Mouse (Mus musculus): ENCODE data around the gene Jazf1. TPM values are rescaled to one million over a fixed set of nuclear protein-coding genes. Genes with fewer than 3 reads are reported as not detected.

The Jazf1 gene
- polyA plus RNA-seq, 1 experiment from 2014 or later: 9.3 TPM

DNA sequence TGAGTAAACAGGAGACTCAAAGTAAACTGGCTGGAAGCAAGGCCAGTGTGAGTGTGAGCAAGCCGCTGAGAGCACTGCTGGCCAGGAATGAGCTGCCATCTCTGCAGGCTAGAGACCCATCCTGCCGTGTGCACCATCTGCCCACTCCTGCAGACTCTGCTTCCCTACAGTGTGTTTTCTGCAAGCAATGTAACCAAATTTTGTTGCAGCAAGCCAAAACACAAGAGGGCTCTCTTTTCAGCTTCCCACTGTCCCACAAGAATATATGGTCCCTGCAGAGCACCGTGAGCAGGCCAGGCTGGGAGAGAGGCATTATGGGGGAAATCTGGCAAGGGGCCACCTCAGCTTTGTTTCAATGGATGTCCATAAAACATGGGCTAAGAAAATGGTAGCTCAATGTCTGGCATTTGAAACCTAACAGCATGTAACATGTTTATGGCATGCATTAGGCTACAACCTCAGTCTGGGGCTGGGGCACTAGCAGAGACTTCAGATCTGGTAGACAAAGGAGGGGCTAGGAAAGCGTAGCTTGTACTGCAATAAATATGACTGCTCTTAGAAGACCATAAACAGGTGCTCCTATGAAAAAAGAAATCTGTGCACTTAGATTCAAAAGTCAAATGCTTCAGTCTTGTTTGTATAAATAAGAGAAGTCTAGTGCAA, 180.8 kb downstream of the Jazf1 start:
- no peaks in the 10 kb centered on the region for H3K27me3 ChIP-seq (ENCODE audit: control insufficient read depth, insufficient read depth, low read length)
- ATAC-seq (ENCODE audit: insufficient number of reproducible peaks, insufficient read depth, low FRiP score, low read depth): no peak
- H3K9ac ChIP-seq (replicated peaks; ENCODE audit: low read depth, low read length): no peak overlapping the region
- H3K4me3 ChIP-seq (ENCODE audit: low read depth, low read length): no peak overlapping the region
- no peaks in the 10 kb centered on the region for H3K4me1 ChIP-seq (ENCODE audit: control insufficient read depth, insufficient read depth, low read length)
- H3K36me3 ChIP-seq (ENCODE audit: control insufficient read depth, insufficient read depth, low read length): no peaks in the 10 kb centered on the region
- 64% methylated on average over 4 of the region's 4 CpGs for WGBS
- no peaks in the 10 kb centered on the region for H3K9me3 ChIP-seq (ENCODE audit: control insufficient read depth, low read depth, low read length)
- H3K27ac ChIP-seq (ENCODE audit: low read length): no peak overlapping the region
- no peak overlapping the region for H3K4me2 ChIP-seq (replicated peaks; ENCODE audit: low read depth, low read length)

DNA sequence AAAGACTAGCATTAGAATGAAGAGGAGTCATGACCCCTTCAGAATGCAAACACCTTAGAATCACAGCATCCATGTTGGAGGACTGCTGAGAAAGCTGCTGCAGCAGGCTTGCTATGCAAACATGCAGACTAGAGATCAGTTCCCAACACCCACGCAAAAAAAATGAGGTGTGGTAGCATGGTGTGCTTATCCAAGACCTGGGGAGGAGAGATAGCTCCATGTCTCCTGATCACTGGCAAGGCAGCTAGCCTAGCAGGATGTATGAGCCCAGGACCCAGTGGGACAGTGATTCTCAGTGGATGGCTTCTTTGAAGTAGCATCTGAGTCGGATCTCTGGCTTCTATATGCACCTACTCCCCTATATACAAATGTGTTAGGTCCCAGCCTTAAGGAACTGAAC, 184.7 kb downstream of the Jazf1 start:
- Histone ChIP-seq H3K36me3 (ENCODE audit: control insufficient read depth, insufficient read depth, low read length) (no peaks in the 10 kb centered on the region), H3K27ac (ENCODE audit: low read length) (no peak overlapping the region), H3K4me3 (ENCODE audit: low read depth, low read length) (no peak overlapping the region), H3K9me3 (ENCODE audit: control insufficient read depth, low read depth, low read length) (peaks cover 3% of the 10 kb centered on the region; the same call in 1 of the 2 replicates), H3K27me3 (ENCODE audit: control insufficient read depth, insufficient read depth, low read length) (no peaks in the 10 kb centered on the region), H3K4me2 (replicated peaks; ENCODE audit: low read depth, low read length) (no peak overlapping the region), H3K4me1 (ENCODE audit: control insufficient read depth, insufficient read depth, low read length) (no peaks in the 10 kb centered on the region), H3K9ac (replicated peaks; ENCODE audit: low read depth, low read length) (no peak overlapping the region)
- 53% methylated on average over 2 of the region's 2 CpGs for WGBS
- no peak for ATAC-seq (ENCODE audit: insufficient number of reproducible peaks, insufficient read depth, low FRiP score, low read depth)

DNA sequence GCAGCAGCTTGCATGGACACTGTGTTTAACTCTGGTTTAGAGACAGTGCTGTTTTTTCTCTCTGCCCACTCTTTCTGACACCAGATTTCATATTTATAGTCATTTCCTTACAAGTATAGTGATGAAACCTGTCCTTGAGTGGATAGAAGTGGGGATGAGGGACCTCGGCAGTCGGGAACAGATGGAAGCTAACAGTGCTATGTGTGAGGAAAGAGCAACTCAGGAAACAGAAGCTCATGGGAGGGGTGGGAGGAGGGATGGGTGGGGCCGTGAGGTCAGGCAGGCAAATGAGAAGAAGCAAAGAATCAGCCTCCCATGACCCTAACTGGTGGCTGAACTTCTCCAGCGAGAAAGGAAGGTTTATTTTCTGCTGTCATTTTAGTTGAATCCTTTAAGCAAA, 191.3 kb downstream of the Jazf1 start:
- Histone ChIP-seq H3K4me1 (ENCODE audit: control insufficient read depth, insufficient read depth, low read length) (no peaks in the 10 kb centered on the region), H3K4me3 (ENCODE audit: low read depth, low read length) (no peak overlapping the region), H3K27me3 (ENCODE audit: control insufficient read depth, insufficient read depth, low read length) (no peaks in the 10 kb centered on the region), H3K36me3 (ENCODE audit: control insufficient read depth, insufficient read depth, low read length) (no peaks in the 10 kb centered on the region), H3K27ac (ENCODE audit: low read length) (no peak overlapping the region), H3K4me2 (replicated peaks; ENCODE audit: low read depth, low read length) (no peak overlapping the region), H3K9ac (replicated peaks; ENCODE audit: low read depth, low read length) (no peak overlapping the region), H3K9me3 (ENCODE audit: control insufficient read depth, low read depth, low read length) (peaks cover 3% of the 10 kb centered on the region; the same call in 1 of the 2 replicates)
- 18% methylated on average over 4 of the region's 4 CpGs for WGBS
- ATAC-seq (ENCODE audit: insufficient number of reproducible peaks, insufficient read depth, low FRiP score, low read depth): no peak

DNA sequence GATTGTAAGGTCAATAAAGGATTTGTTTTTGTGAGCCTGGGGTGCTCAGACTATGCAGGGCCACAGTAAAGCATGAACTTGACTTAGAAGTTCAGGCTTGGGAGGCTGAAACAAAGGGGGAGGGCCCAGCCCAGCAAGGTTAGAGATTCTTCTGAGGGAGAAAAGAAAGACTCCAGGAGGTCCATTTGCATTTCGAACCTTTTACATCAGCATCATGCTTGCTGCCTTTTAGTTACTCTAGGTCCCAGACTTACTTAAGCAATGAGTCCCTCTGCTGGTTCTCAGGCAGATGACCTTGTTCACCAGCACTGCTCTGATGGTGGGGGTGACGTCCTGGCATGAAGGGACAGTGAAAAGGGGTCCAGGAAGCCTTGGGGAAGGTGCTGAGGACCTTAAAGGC, 197.1 kb downstream of the Jazf1 start:
- Histone ChIP-seq H3K36me3 (ENCODE audit: control insufficient read depth, insufficient read depth, low read length) (no peaks in the 10 kb centered on the region), H3K4me2 (replicated peaks; ENCODE audit: low read depth, low read length) (no peak overlapping the region), H3K27ac (ENCODE audit: low read length) (no peak overlapping the region), H3K4me1 (ENCODE audit: control insufficient read depth, insufficient read depth, low read length) (no peaks in the 10 kb centered on the region), H3K9ac (replicated peaks; ENCODE audit: low read depth, low read length) (no peak overlapping the region), H3K9me3 (ENCODE audit: control insufficient read depth, low read depth, low read length) (no peaks in the 10 kb centered on the region), H3K27me3 (ENCODE audit: control insufficient read depth, insufficient read depth, low read length) (no peaks in the 10 kb centered on the region), H3K4me3 (ENCODE audit: low read depth, low read length) (no peak overlapping the region)
- no peak for ATAC-seq (ENCODE audit: insufficient number of reproducible peaks, insufficient read depth, low FRiP score, low read depth)
- WGBS: 25% methylated on average over 2 of the region's 2 CpGs

DNA sequence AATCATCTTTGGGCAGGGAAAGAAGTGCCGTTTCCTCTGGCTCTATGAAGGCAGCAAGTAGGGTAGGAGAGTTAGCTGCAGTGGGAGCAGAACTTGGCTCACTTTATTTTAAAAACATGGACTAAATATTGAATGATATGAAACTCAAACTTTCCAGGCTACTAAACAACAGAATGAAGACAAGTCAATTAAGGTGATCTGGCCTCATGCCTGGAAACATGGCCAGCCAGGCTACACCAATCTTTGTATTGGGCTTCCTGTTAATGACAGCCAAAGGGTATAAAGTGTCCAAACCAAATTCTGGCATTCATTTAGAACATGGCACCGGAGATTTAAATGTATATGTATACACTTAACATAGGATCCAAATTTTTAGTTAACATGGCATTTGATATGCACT, 199.2 kb downstream of the Jazf1 start:
- no peak for ATAC-seq (ENCODE audit: insufficient number of reproducible peaks, insufficient read depth, low FRiP score, low read depth)
- Histone ChIP-seq H3K4me2 (replicated peaks; ENCODE audit: low read depth, low read length) (no peak overlapping the region), H3K27me3 (ENCODE audit: control insufficient read depth, insufficient read depth, low read length) (no peaks in the 10 kb centered on the region), H3K4me3 (ENCODE audit: low read depth, low read length) (no peak overlapping the region), H3K4me1 (ENCODE audit: control insufficient read depth, insufficient read depth, low read length) (no peaks in the 10 kb centered on the region), H3K36me3 (ENCODE audit: control insufficient read depth, insufficient read depth, low read length) (no peaks in the 10 kb centered on the region), H3K9me3 (ENCODE audit: control insufficient read depth, low read depth, low read length) (no peaks in the 10 kb centered on the region), H3K9ac (replicated peaks; ENCODE audit: low read depth, low read length) (no peak overlapping the region), H3K27ac (ENCODE audit: low read length) (no peak overlapping the region)
- 73% methylated on average over 2 of the region's 2 CpGs for WGBS

DNA sequence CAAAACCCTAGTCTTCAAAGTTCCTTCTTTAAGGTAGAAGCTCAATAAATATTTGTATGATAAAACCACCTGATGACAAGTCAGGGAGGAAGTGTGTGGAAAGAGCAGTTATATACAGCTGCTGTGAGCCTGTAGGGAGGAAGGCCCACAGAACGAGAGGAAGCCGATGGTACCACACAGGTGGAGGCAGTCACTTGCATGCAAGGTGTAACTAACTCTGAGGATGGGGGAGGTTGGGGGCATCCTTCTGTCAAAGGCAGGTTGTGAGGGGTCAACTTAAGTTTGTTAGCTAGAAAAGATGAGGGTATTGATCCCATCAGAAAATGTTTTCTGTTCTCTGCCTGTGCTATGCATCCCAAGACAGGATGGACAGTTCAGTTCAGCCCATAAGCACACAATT, 200.1 kb downstream of the Jazf1 start:
- H3K27ac ChIP-seq (ENCODE audit: low read length): no peak overlapping the region
- WGBS: 68% methylated on average over 2 of the region's 2 CpGs

DNA sequence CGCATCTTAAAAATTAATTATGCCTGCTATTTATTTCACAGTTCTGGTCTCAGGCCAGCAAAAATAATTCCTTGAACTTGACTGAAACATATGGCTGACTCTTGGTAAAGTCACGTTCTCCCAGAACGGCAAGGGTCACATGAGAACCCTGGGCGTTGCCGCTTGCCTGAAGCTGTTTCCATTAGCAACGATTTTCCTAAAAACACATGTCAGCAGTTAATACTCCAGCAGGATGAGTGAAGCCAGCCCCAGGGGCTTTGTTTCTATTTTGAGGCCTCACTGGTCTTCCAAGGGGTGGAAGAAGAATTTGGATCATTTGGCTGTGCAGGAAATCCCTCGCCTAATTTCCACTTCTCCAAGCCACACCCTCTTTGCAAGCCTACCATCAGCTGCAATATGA, 206.5 kb downstream of the Jazf1 start:
- Histone ChIP-seq H3K4me2 (replicated peaks; ENCODE audit: low read depth, low read length) (no peak overlapping the region), H3K9ac (replicated peaks; ENCODE audit: low read depth, low read length) (no peak overlapping the region), H3K9me3 (ENCODE audit: control insufficient read depth, low read depth, low read length) (no peaks in the 10 kb centered on the region), H3K4me3 (ENCODE audit: low read depth, low read length) (no peak overlapping the region), H3K4me1 (ENCODE audit: control insufficient read depth, insufficient read depth, low read length) (peaks cover 12% of the 10 kb centered on the region), H3K27me3 (ENCODE audit: control insufficient read depth, insufficient read depth, low read length) (no peaks in the 10 kb centered on the region), H3K27ac (ENCODE audit: low read length) (peak overlapping the region; percentile 78; the same call in 1 of the 2 replicates), H3K36me3 (ENCODE audit: control insufficient read depth, insufficient read depth, low read length) (no peaks in the 10 kb centered on the region)
- 30% methylated on average over 7 of the region's 7 CpGs for WGBS
- ATAC-seq (ENCODE audit: insufficient number of reproducible peaks, insufficient read depth, low FRiP score, low read depth): peak; percentile 84; the same call in 1 of the 2 replicates

More for the DNA sequence above, 200.1 kb downstream of the Jazf1 start:
- no peaks in the 10 kb centered on the region for H3K27me3 ChIP-seq (ENCODE audit: control insufficient read depth, insufficient read depth, low read length)
- H3K36me3 ChIP-seq (ENCODE audit: control insufficient read depth, insufficient read depth, low read length): no peaks in the 10 kb centered on the region
- no peaks in the 10 kb centered on the region for H3K9me3 ChIP-seq (ENCODE audit: control insufficient read depth, low read depth, low read length)
- H3K4me1 ChIP-seq (ENCODE audit: control insufficient read depth, insufficient read depth, low read length): no peaks in the 10 kb centered on the region
- no peak overlapping the region for H3K4me3 ChIP-seq (ENCODE audit: low read depth, low read length)
- H3K9ac ChIP-seq (replicated peaks; ENCODE audit: low read depth, low read length): no peak overlapping the region
- no peak overlapping the region for H3K4me2 ChIP-seq (replicated peaks; ENCODE audit: low read depth, low read length)
- no peak for ATAC-seq (ENCODE audit: insufficient number of reproducible peaks, insufficient read depth, low FRiP score, low read depth)

DNA sequence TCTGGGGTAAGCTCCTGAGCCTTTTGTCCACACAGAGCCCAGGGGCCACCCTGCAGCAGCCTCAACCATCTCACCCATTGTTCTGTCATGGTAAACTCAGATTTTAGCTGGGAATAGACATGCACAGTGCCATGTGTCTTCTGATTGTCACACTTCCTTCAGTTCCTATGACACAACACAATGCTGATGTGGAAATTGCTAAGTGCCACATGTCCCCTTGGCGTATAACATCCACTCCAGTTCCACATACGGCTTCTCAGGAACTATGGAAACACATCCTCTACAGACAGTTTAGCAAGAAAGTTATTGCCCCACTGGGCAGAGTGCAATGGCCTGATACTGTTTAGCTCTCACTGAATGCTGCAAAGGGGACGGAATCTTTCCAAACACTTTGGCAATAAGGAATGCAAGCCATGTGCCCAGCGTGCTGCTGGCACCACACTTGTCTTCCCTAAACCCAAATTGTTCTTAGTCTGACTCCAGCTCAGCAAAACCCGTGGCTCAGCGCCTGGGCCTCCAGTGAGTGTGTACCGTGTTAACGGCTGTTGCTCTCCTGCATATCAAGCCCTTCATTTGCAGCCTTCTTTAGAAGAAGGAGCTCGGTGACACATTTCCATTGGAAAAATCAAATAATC, 207.1 kb downstream of the Jazf1 start:
- H3K36me3 ChIP-seq (ENCODE audit: control insufficient read depth, insufficient read depth, low read length): no peaks in the 10 kb centered on the region
- H3K4me2 ChIP-seq (replicated peaks; ENCODE audit: low read depth, low read length): no peak overlapping the region
- H3K4me1 ChIP-seq (ENCODE audit: control insufficient read depth, insufficient read depth, low read length): peaks cover 12% of the 10 kb centered on the region
- peak overlapping the region; percentile 72; the same call in 1 of the 2 replicates for H3K27ac ChIP-seq (ENCODE audit: low read length)
- no peak overlapping the region for H3K4me3 ChIP-seq (ENCODE audit: low read depth, low read length)
- no peak for ATAC-seq (ENCODE audit: insufficient number of reproducible peaks, insufficient read depth, low FRiP score, low read depth)
- WGBS: 77% methylated on average over 9 of the region's 9 CpGs
- no peak overlapping the region for H3K9ac ChIP-seq (replicated peaks; ENCODE audit: low read depth, low read length)
- no peaks in the 10 kb centered on the region for H3K27me3 ChIP-seq (ENCODE audit: control insufficient read depth, insufficient read depth, low read length)
- no peaks in the 10 kb centered on the region for H3K9me3 ChIP-seq (ENCODE audit: control insufficient read depth, low read depth, low read length)
